Mouse (Mus musculus) cerebellum, adult 8-10 months (tissue): Measurements from ENCODE around the gene Commd6.
A peak's percentile ranks its signal among the peaks of the same experiment; 100 is the strongest.

Source experiments
- DNase-seq: peaks from one replicate; pipeline ENCODE4 v3.0.0; 2022

The Commd6 gene

GRCm38 (mm10) chr14:101640153-101640843, at the start of gene Commd6:
TSS of gene Commd6 (minus strand) at chr14:101640686.
- DNase-seq = peak; percentile 89

DNA sequence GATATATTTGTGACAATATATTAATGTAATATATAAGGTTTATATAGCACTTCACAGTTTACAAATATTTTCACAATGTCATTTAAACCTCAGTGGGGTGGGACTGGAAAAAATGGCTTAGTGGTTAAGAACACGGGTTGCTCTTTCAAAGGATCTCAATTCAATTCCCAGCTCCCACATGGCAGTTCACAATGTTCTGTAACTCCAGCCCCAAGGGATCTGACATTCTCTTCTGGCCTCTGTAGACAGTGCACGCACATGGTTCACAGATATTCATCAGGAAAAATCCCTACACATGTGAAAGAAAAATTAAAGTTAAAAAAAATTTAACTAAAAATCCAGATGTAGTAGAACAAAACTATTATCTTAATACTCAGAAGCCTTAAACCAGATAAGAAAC, 47.9 kb upstream of the Commd6 start:
- no peak for DNase-seq

DNA sequence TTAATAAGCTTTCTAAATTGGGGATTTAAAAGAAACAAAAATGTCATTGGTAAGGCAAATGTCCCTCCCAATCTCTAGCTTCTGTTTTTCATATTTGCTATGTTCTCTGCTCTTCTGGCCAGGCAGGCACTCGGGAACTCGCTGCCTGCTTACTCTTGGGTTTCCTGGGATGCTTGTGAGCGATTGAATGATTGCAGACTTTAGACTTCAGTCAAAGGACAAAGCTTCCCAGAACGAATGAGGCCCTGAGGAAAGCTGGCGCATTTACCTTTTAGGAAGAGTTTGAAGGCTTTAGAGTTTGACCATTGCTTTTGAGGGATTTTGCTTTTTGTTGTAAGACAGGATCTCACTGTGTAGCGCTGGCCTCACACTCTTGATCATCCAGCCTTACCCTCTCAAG, 47.2 kb upstream of the Commd6 start:
- no peak for DNase-seq

DNA sequence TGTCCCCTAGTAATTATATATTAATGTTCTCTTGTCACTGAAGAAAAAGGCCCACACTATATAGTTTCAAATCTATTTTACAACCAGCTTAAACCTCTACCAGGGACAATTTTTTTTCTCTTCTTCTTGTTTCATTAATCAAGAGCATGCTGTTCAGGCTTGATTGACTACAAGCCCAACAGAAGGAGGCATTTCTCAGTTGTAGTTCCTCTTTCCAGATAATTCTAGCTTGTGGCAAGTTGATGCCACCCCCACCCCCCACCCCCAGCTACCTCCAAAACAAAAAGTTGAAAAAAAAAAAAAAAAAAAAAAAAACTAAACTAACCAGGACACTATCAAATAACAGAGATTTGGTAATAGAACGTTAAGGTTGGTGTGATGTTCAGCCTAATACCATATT, 31.7 kb upstream of the Commd6 start:
- DNase-seq = no peak

- DNase-seq = peak; percentile 52
Observed at GRCm38 (mm10) chr14:101668626-101669025, 28.1 kb upstream of the Commd6 start.

- no peak for DNase-seq
Observed at GRCm38 (mm10) chr14:101666536-101666935, 26.1 kb upstream of the Commd6 start.

DNA sequence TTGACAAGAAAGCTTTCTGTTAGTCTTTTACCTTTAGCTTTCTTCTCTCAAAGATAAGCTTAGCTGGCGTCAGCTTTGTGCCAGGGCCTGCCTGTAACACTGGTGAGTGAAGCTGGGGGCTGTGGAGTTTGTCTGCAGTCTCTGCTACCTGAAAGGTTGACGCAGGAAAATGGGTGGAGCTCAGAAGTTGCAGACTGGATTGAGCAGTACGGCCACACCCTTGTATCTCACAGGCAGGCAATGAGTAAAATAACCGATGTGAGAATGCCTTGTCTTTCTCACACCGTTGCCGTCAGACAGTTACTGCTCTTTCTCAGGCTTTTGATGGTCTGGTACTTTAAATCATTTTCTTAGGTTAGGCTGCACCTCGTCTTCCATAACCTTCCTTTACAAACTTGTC, 25.6 kb upstream of the Commd6 start:
- no peak for DNase-seq

DNA sequence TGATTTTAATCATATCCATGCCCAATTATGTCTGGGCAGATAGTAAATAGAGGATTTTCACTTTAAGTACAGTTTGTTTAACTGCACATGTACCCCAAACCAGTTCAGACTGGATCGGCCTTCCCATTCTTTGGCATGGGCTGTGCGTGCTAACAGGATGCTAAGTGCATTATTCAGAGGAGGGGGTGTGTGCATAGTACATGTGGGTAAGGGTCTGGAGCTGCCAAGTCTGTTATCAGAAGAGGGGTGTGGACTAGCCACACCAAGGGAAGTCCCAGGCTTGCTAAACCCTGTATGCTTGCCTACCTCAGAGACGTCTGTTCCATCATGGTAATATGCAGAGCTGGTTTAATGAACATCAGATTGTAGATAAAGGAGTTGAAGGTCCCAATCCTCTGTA, 23.8 kb upstream of the Commd6 start:
- no peak for DNase-seq

- DNase-seq = no peak
Observed at GRCm38 (mm10) chr14:101661654-101662412, 21.3 kb upstream of the Commd6 start.

GRCm38 (mm10) chr14:101656307-101656706, 15.8 kb upstream of the Commd6 start:
- DNase-seq = no peak

- DNase-seq = no peak
Observed at GRCm38 (mm10) chr14:101654526-101654909, 14.0 kb upstream of the Commd6 start.

DNA sequence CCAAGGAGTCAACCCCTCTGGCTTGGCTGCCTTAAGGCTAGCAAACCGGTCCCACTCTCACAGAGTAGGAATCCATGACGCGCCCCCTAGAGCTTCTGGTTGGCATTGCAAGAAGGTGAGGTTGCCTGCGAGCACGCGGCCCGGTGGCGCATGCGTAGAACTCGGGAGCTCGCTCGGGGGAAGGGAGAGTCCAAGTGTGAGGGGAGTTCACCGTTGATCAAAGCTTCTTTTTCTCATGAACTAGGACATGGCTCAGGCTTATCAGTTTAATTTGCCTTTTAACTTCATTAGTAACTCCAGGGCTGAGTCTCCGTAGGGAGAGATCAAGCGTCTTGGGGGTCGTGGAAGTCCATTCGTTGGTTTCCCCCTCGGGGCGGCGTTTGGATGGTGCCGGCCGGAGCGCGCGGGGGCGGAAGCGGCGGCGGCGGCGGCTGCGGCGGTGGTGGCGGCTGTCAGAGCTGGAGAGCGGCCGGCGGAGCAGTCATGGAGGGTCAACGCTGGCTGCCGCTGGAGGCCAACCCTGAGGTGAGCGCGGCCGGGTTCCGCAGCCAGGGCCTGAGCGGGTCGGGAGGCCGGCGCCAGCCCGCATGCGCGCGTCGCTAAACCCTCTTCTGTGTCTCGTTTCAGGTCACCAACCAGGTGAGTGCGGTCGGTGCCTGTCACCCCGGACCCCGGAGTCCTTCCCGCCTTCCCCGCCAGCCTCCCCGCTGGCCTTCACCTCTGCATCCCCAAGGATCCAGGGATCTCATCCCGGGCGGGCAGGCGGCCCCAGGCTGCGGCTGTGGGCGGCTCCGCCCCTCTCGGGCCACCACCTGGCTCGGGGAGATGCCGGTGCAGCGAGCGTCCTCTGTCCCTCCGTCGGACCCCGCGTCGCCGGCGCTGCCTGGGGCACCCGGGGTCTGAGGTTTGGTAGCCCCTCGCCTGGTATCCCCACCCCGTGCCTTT, 13.4 kb upstream of the Commd6 start, which contains the start of gene Uchl3:
Uchl3 (plus strand) TSS at position 387 of the 945 bp plus-strand sequence.
- peak; percentile 100 for DNase-seq

- no peak for DNase-seq
Observed at GRCm38 (mm10) chr14:101652571-101652970, 12.1 kb upstream of the Commd6 start.

GRCm38 (mm10) chr14:101650551-101650950, 10.1 kb upstream of the Commd6 start:
- DNase-seq = no peak

DNA sequence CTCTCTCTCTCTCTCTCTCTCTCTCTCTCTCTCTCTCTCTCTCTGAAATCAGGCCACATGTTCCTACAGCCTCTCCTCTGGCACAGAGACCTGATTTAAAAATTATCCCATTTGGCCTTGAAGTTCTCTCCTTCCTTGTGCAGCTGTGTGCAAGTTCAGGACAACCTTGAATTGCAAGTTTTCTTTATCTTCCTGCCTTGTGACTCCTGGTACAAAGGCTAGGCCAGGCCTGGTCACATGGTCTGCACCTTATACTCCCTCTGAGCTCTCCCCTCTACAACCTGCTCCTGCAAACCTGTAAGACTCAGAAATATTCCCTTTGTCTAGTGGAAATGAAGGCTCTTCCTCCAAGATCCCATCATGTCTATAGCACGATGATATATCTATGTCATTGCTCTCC, 4.5 kb upstream of the Commd6 start:
- DNase-seq = no peak

GRCm38 (mm10) chr14:101637381-101637780, 3.1 kb downstream of the Commd6 start:
- no peak for DNase-seq

GRCm38 (mm10) chr14:101635765-101636164, 4.7 kb downstream of the Commd6 start:
- DNase-seq = no peak

- no peak for DNase-seq
Observed at GRCm38 (mm10) chr14:101630548-101630947, 9.9 kb downstream of the Commd6 start.

- no peak for DNase-seq
Observed at GRCm38 (mm10) chr14:101617680-101618079, 22.8 kb downstream of the Commd6 start.

DNA sequence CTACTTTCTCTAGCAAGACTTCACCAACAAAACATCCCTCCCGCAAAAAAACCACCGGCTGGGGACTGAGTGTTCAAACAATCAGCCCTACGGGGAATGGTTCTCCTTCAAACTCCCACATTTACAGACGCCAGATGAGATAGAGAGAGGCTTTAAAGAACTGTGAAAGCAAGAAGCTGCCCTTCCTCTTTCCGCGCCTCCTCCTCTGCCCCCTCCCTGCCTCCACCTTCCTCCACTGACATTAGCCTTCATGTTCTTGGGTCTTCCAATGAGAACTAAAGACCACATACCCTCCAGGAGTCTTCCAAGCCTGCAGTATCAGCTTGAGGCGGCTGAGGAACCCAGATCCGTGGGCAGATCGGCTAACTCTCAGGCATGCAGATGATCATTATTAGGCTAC, 24.3 kb downstream of the Commd6 start:
- DNase-seq = no peak

GRCm38 (mm10) chr14:101613206-101613605, 27.3 kb downstream of the Commd6 start:
- no peak for DNase-seq

GRCm38 (mm10) chr14:101610701-101611100, 29.8 kb downstream of the Commd6 start:
- DNase-seq = no peak
